Mouse (Mus musculus): Measurements from ENCODE around the gene Ptpn6. TPM values are rescaled to one million over a fixed set of nuclear protein-coding genes. Genes with fewer than 3 reads are reported as not detected.

The Ptpn6 gene
- total and polyA plus RNA-seq, 3 experiments = 91.9 to 184 TPM; not detected in 1

- DNase-seq (ENCODE audit: low read depth, low spot score) = no peak
- Histone ChIP-seq H3K79me2 (ENCODE audit: control insufficient read depth, insufficient read depth, low read length, poor library complexity) (peaks cover 48% of the 10 kb centered on the region), H3K9ac (ENCODE audit: control insufficient read depth, low read depth, low read length, poor library complexity, severe bottlenecking) (no peak overlapping the region), H3K4me1 (ENCODE audit: control insufficient read depth in 1 of 2, insufficient read depth in 2 of 2, low read length in 2 of 2) (peaks cover 14 to 24% of the 10 kb centered on the region in 2 experiments), H3K36me3 (ENCODE audit: control insufficient read depth in 1 of 2, insufficient read depth in 2 of 2, low read length in 2 of 2) (peaks cover 10 to 24% of the 10 kb centered on the region in 2 experiments), H3K9me3 (replicated peaks; ENCODE audit: insufficient read depth, low read length) (no peaks in the 10 kb centered on the region), H3K27ac (ENCODE audit: control insufficient read depth, low read depth, low read length) (no peak overlapping the region), H3K27me3 (ENCODE audit: control insufficient read depth in 1 of 2, insufficient read depth in 2 of 2, low read length in 2 of 2) (no peaks in the 10 kb centered on the region), H3K4me3 (ENCODE audit: control insufficient read depth in 1 of 2, insufficient read depth in 1 of 2, low read depth in 2 of 2, low read length in 2 of 2) (no peak overlapping the region)
- TF ChIP-seq USF2 (IDR thresholded peaks at IDR 0.05; ENCODE audit: borderline replicate concordance in 1 of 2, insufficient read depth in 1 of 2, low read depth in 1 of 2, low read length in 2 of 2) (no peak), NRF1 (IDR thresholded peaks at IDR 0.05; ENCODE audit: insufficient read depth, low read depth, low read length, poor library complexity, severe bottlenecking) (no peak)
These were observed 59.7 kb downstream of the Ptpn6 start for GRCm38 (mm10) chr6:124678769-124679168.

DNA sequence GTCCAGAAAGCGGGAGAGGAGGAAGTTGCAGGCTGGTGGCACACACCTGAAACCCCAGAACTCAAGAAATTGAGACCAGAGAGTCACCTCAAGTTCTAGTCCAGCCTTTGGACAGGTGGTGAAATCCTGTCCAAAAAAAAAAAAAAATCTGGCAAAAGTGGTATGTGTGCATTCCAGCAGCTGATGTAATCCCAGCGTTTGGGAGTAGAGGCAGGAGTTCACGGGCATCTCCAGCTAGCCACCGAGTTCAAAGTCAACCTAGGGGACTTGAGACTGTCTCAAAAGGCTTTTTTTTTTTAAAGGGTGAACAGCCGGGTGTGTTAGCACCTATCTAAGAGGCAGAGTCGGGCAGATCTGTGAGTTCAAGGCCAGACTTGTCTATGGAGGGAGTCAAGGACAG, 62.3 kb downstream of the Ptpn6 start:
- DNase-seq (ENCODE audit: low read depth, low spot score) = no peak
- no peak overlapping the region for H3K4me3 ChIP-seq (ENCODE audit: control insufficient read depth in 1 of 2, insufficient read depth in 1 of 2, low read depth in 2 of 2, low read length in 2 of 2)
- H3K9ac ChIP-seq (ENCODE audit: control insufficient read depth, low read depth, low read length, poor library complexity, severe bottlenecking) = no peak overlapping the region
- peaks cover 6 to 16% of the 10 kb centered on the region in 2 experiments for H3K4me1 ChIP-seq (ENCODE audit: control insufficient read depth in 1 of 2, insufficient read depth in 2 of 2, low read length in 2 of 2)
- TF ChIP-seq NELFE (IDR thresholded peaks at IDR 0.05; ENCODE audit: low read depth, low read length) (no peak), ZNF384 (IDR thresholded peaks at IDR 0.05; ENCODE audit: low read depth, low read length) (no peak), ETS1 (IDR thresholded peaks at IDR 0.05; ENCODE audit: low read depth, low read length) (no peak), HCFC1 (IDR thresholded peaks at IDR 0.05; ENCODE audit: low read depth, low read length) (no peak), ZMIZ1 (IDR thresholded peaks at IDR 0.05; ENCODE audit: low read depth, low read length) (no peak), GABPA (IDR thresholded peaks at IDR 0.05; ENCODE audit: low read depth, low read length) (no peak), MAFK (IDR thresholded peaks at IDR 0.05; ENCODE audit: borderline replicate concordance, low read depth, low read length) (no peak), RAD21 (IDR thresholded peaks at IDR 0.05; ENCODE audit: low read depth, low read length) (no peak), POLR2AphosphoS5 (IDR thresholded peaks at IDR 0.05; ENCODE audit: borderline replicate concordance, low read depth, low read length) (no peak), EP300 (IDR thresholded peaks at IDR 0.05; ENCODE audit: low read depth in 1 of 2, low read length in 2 of 2) (no peak), POLR2A (IDR thresholded peaks at IDR 0.05; ENCODE audit: control insufficient read depth in 1 of 2, insufficient read depth in 1 of 2, low read depth in 1 of 2, low read length in 2 of 2, poor library complexity in 1 of 2) (no peak), TCF12 (IDR thresholded peaks at IDR 0.05; ENCODE audit: low read depth, low read length) (no peak), SIN3A (IDR thresholded peaks at IDR 0.05; ENCODE audit: low read length) (no peak)
- H3K27me3 ChIP-seq (ENCODE audit: control insufficient read depth in 1 of 2, insufficient read depth in 2 of 2, low read length in 2 of 2) = no peaks in the 10 kb centered on the region
- peaks cover 16 to 18% of the 10 kb centered on the region in 2 experiments for H3K36me3 ChIP-seq (ENCODE audit: control insufficient read depth in 1 of 2, insufficient read depth in 2 of 2, low read length in 2 of 2)
- no peaks in the 10 kb centered on the region for H3K9me3 ChIP-seq (replicated peaks; ENCODE audit: insufficient read depth, low read length)
- peaks cover 57% of the 10 kb centered on the region for H3K79me2 ChIP-seq (ENCODE audit: control insufficient read depth, insufficient read depth, low read length, poor library complexity)
- no peak overlapping the region for H3K27ac ChIP-seq (ENCODE audit: control insufficient read depth, low read depth, low read length)
